Mouse (Mus musculus) ES-Bruce4 (cell line): ENCODE results near the gene Ifna15.

Experiments used
- CTCF ChIP-seq: IDR thresholded peaks from one replicate; pipeline ENCODE4 v1.8.1; 2011; ENCODE audit warnings: low read depth, low read length
- POLR2A ChIP-seq: IDR thresholded peaks from one replicate; pipeline ENCODE4 v1.8.1; 2011; ENCODE audit warnings: low read length; ENCODE audit not compliant: insufficient read depth

DNA sequence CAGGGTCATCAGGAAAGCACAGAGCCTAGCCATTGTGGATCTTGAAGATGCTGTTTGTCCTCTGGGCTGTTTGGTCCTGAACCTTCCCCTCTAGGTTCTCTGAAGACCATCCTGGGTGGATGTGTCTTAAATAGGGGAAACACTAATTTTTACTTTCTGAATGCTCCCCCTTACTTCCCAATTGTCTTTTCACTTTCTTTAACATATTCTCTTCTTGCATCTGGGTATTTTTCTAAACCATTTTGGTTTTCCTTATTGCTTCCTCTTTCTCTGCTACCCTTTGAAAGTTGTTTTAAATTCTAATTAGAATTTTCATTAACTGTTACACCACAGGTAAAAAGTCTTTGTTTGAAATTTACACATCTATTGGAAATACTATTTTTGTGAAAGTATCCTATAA is 45.2 kb upstream of the Ifna15 start, which contains the start of gene Ifna12:
- TF ChIP-seq POLR2A (no peak), CTCF (no peak)
